Mouse (Mus musculus): ENCODE data around the gene Mcts2. TPM values are rescaled to one million over a fixed set of nuclear protein-coding genes. Genes with fewer than 3 reads are reported as not detected.

Gene Mcts2
- polyA plus RNA-seq, 1 experiment from 2014 or later, result 30.0 TPM

GRCm38 (mm10) chr2:152670983-152671641 lies 15.7 kb upstream of the Mcts2 start:
- H3K9ac ChIP-seq, result peak overlapping the region; percentile 98
- H3K4me3 ChIP-seq, result peak overlapping the region; percentile 98
- peaks cover 39% of the 10 kb centered on the region for H3K36me3 ChIP-seq
- 58% methylated on average over 9 of the region's 9 CpGs for WGBS
- peaks cover 57% of the 10 kb centered on the region for H3K4me1 ChIP-seq
- no peaks in the 10 kb centered on the region for H3K9me3 ChIP-seq
- no peaks in the 10 kb centered on the region for H3K27me3 ChIP-seq
- H3K27ac ChIP-seq, result peak overlapping the region; percentile 98
- ATAC-seq (ENCODE audit: low FRiP score, low read depth), result no peak
- peak overlapping the region; percentile 78 for H3K4me2 ChIP-seq (replicated peaks)

- 31% methylated on average over 5 of the region's 5 CpGs for WGBS
- H3K9ac ChIP-seq, result peak overlapping the region; percentile 98
- 0 out of 2 replicates have a peak overlapping the region, but pooled peaks have one; percentile 98 for H3K27ac ChIP-seq
Observed at GRCm38 (mm10) chr2:152671642-152671999, 15.2 kb upstream of the Mcts2 start.

GRCm38 (mm10) chr2:152672166-152672565 lies 14.7 kb upstream of the Mcts2 start:
- peak overlapping the region; percentile 78 for H3K4me2 ChIP-seq (replicated peaks)
- peaks cover 49% of the 10 kb centered on the region for H3K36me3 ChIP-seq
- no peak for ATAC-seq (ENCODE audit: low FRiP score, low read depth)
- H3K9ac ChIP-seq, result peak overlapping the region; percentile 98
- H3K9me3 ChIP-seq, result no peaks in the 10 kb centered on the region
- no peaks in the 10 kb centered on the region for H3K27me3 ChIP-seq
- H3K4me3 ChIP-seq, result peak overlapping the region; percentile 98
- peaks cover 57% of the 10 kb centered on the region for H3K4me1 ChIP-seq
- 76% methylated on average over 12 of the region's 12 CpGs for WGBS
- no peak overlapping the region for H3K27ac ChIP-seq

More at GRCm38 (mm10) chr2:152671642-152671999, 15.2 kb upstream of the Mcts2 start:
- Histone ChIP-seq H3K4me3 (peak overlapping the region; percentile 98), H3K4me1 (peaks cover 57% of the 10 kb centered on the region), H3K36me3 (peaks cover 44% of the 10 kb centered on the region), H3K4me2 (replicated peaks) (peak overlapping the region; percentile 78), H3K27me3 (no peaks in the 10 kb centered on the region), H3K9me3 (no peaks in the 10 kb centered on the region)
- ATAC-seq (ENCODE audit: low FRiP score, low read depth), result 0 out of 2 replicates have a peak, but pooled peaks have one; percentile 19

GRCm38 (mm10) chr2:152674148-152674547 lies 12.7 kb upstream of the Mcts2 start:
- no peak overlapping the region; the same call in 1 of the 2 replicates for H3K9ac ChIP-seq
- H3K27me3 ChIP-seq, result no peaks in the 10 kb centered on the region
- no peak overlapping the region for H3K4me3 ChIP-seq
- no peaks in the 10 kb centered on the region for H3K9me3 ChIP-seq
- 0 out of 2 replicates have a peak overlapping the region, but pooled peaks have one; percentile 21 for H3K4me2 ChIP-seq (replicated peaks)
- 82% methylated on average over 11 of the region's 11 CpGs for WGBS
- peaks cover 68% of the 10 kb centered on the region for H3K36me3 ChIP-seq
- no peak for ATAC-seq (ENCODE audit: low FRiP score, low read depth)
- H3K4me1 ChIP-seq, result peaks cover 57% of the 10 kb centered on the region
- H3K27ac ChIP-seq, result peak overlapping the region; percentile 73; the same call in 1 of the 2 replicates

- ATAC-seq (ENCODE audit: low FRiP score, low read depth), result peak; percentile 80
- Histone ChIP-seq H3K36me3 (peaks cover 79% of the 10 kb centered on the region), H3K4me2 (replicated peaks) (peak overlapping the region; percentile 21; the same call in 1 of the 2 replicates), H3K4me3 (0 out of 2 replicates have a peak overlapping the region, but pooled peaks have one; percentile 2), H3K27ac (peak overlapping the region; percentile 73), H3K27me3 (no peaks in the 10 kb centered on the region), H3K9ac (peak overlapping the region; percentile 31; the same call in 1 of the 2 replicates), H3K9me3 (no peaks in the 10 kb centered on the region), H3K4me1 (peaks cover 56% of the 10 kb centered on the region)
- 49% methylated on average over 13 of the region's 13 CpGs for WGBS
Observed at GRCm38 (mm10) chr2:152675252-152675791, 11.5 kb upstream of the Mcts2 start.

GRCm38 (mm10) chr2:152678302-152678701 lies 8.5 kb upstream of the Mcts2 start:
- no peak for ATAC-seq (ENCODE audit: low FRiP score, low read depth)
- Histone ChIP-seq H3K4me2 (replicated peaks) (no peak overlapping the region), H3K4me1 (peaks cover 26% of the 10 kb centered on the region), H3K27ac (no peak overlapping the region), H3K27me3 (no peaks in the 10 kb centered on the region), H3K9me3 (no peaks in the 10 kb centered on the region), H3K9ac (no peak overlapping the region), H3K36me3 (peaks cover 93% of the 10 kb centered on the region), H3K4me3 (no peak overlapping the region)
- WGBS, result 61% methylated on average over 3 of the region's 3 CpGs

GRCm38 (mm10) chr2:152678925-152679324 lies 7.9 kb upstream of the Mcts2 start:
- Histone ChIP-seq H3K36me3 (peaks cover 96% of the 10 kb centered on the region), H3K27ac (no peak overlapping the region), H3K9ac (no peak overlapping the region), H3K4me1 (peaks cover 23% of the 10 kb centered on the region), H3K4me2 (replicated peaks) (no peak overlapping the region), H3K27me3 (no peaks in the 10 kb centered on the region), H3K4me3 (no peak overlapping the region), H3K9me3 (no peaks in the 10 kb centered on the region)
- 91% methylated on average over 5 of the region's 5 CpGs for WGBS
- ATAC-seq (ENCODE audit: low FRiP score, low read depth), result no peak

GRCm38 (mm10) chr2:152679701-152680355 lies 7.0 kb upstream of the Mcts2 start:
- WGBS, result 90% methylated on average over 8 of the region's 8 CpGs
- ATAC-seq (ENCODE audit: low FRiP score, low read depth), result no peak
- no peaks in the 10 kb centered on the region for H3K9me3 ChIP-seq

GRCm38 (mm10) chr2:152683086-152683485 lies 3.7 kb upstream of the Mcts2 start:
- peaks cover 11% of the 10 kb centered on the region; the same call in 1 of the 2 replicates for H3K9me3 ChIP-seq
- H3K4me2 ChIP-seq (replicated peaks), result no peak overlapping the region
- WGBS, result 72% methylated on average over 5 of the region's 5 CpGs
- peaks cover 98% of the 10 kb centered on the region for H3K36me3 ChIP-seq
- no peaks in the 10 kb centered on the region for H3K27me3 ChIP-seq
- no peak overlapping the region for H3K4me3 ChIP-seq
- no peak overlapping the region for H3K9ac ChIP-seq
- ATAC-seq (ENCODE audit: low FRiP score, low read depth), result no peak
- H3K4me1 ChIP-seq, result no peaks in the 10 kb centered on the region; the same call in 1 of the 2 replicates
- H3K27ac ChIP-seq, result no peak overlapping the region

More at GRCm38 (mm10) chr2:152679701-152680355, 7.0 kb upstream of the Mcts2 start:
- Histone ChIP-seq H3K9ac (0 out of 2 replicates have a peak overlapping the region, but pooled peaks have one; percentile 19), H3K27ac (no peak overlapping the region), H3K4me3 (no peak overlapping the region), H3K36me3 (peaks cover 98% of the 10 kb centered on the region), H3K4me2 (replicated peaks) (no peak overlapping the region), H3K27me3 (no peaks in the 10 kb centered on the region), H3K4me1 (peaks cover 14% of the 10 kb centered on the region)

- H3K36me3 ChIP-seq, result peaks cover 99% of the 10 kb centered on the region
- 0 out of 2 replicates have a peak overlapping the region, but pooled peaks have one; percentile 52 for H3K27ac ChIP-seq
- no peaks in the 10 kb centered on the region for H3K27me3 ChIP-seq
- ATAC-seq (ENCODE audit: low FRiP score, low read depth), result peak; percentile 2; the same call in 1 of the 2 replicates
- H3K4me3 ChIP-seq, result peak overlapping the region; percentile 48
- peak overlapping the region; percentile 71 for H3K4me2 ChIP-seq (replicated peaks)
- no peaks in the 10 kb centered on the region; the same call in 1 of the 2 replicates for H3K4me1 ChIP-seq
- no peak overlapping the region for H3K9ac ChIP-seq
- 53% methylated on average over 12 of the region's 12 CpGs for WGBS
- H3K9me3 ChIP-seq, result peaks cover 11% of the 10 kb centered on the region; the same call in 1 of the 2 replicates
Observed at GRCm38 (mm10) chr2:152686399-152686798, 436 bp upstream of the Mcts2 start.

- 75% methylated on average over 7 of the region's 7 CpGs for WGBS
- H3K27ac ChIP-seq, result no peak overlapping the region
Observed at GRCm38 (mm10) chr2:152691564-152692217, 4.9 kb downstream of the Mcts2 start.

More at GRCm38 (mm10) chr2:152691564-152692217, 4.9 kb downstream of the Mcts2 start:
- peaks cover 12% of the 10 kb centered on the region for H3K4me1 ChIP-seq
- H3K4me2 ChIP-seq (replicated peaks), result no peak overlapping the region
- peaks cover 79% of the 10 kb centered on the region for H3K36me3 ChIP-seq
- H3K4me3 ChIP-seq, result no peak overlapping the region
- H3K9me3 ChIP-seq, result peaks cover 4% of the 10 kb centered on the region; the same call in 1 of the 2 replicates
- H3K9ac ChIP-seq, result no peak overlapping the region
- no peaks in the 10 kb centered on the region for H3K27me3 ChIP-seq
- no peak for ATAC-seq (ENCODE audit: low FRiP score, low read depth)
